Mouse (Mus musculus) cortical plate, adult 2 months (tissue): ENCODE data around the gene Cdc42se2.

ENCODE experiments used
- CTCF ChIP-seq: fragments of 200-500 bp; IDR thresholded peaks from 2 replicates; pipeline ENCODE4 v1.5.1; 2011; ENCODE audit warnings: mild to moderate bottlenecking, control low read depth, low read length; ENCODE audit not compliant: insufficient read depth; ENCODE audit errors: extremely low read depth
- POLR2A ChIP-seq: fragments of 200-500 bp; IDR thresholded peaks from 2 replicates; pipeline ENCODE4 v1.6.1; 2011; ENCODE audit warnings: mild to moderate bottlenecking, low read length, control low read depth; ENCODE audit not compliant: insufficient read depth; ENCODE audit errors: extremely low read depth

GRCm38 (mm10) chr11:54812314-54812713, 24.8 kb upstream of the Cdc42se2 start:
- TF ChIP-seq CTCF, result no peak
- no peak for TF ChIP-seq POLR2A
